Mouse (Mus musculus) liver, embryonic 15.5 days (tissue): ENCODE measurements around the gene Isg15. TPM values are rescaled to one million over a fixed set of nuclear protein-coding genes. Genes with fewer than 3 reads are reported as not detected.

Experiments
- ATAC-seq: fragments of 200-750 bp; cut with Nextera tagmentation; 2 replicates; pipeline ENCODE4 v1.8.0; 2017; ENCODE audit warnings: moderate number of reproducible peaks, mild to moderate bottlenecking, moderate library complexity; ENCODE audit not compliant: insufficient read depth
- H3K27ac ChIP-seq: fragments of 300-500 bp; sonication (generic); replicated peaks from 2 replicates; pipeline ENCODE4 v1.5.1; 2015; ENCODE audit warnings: mild to moderate bottlenecking, inconsistent platforms
- H3K27me3 ChIP-seq: fragments of 300-500 bp; sonication (generic); 2 replicates; pipeline ENCODE4 v1.6.1; 2015; ENCODE audit warnings: mild to moderate bottlenecking, inconsistent platforms
- H3K36me3 ChIP-seq: fragments of 300-500 bp; sonication (generic); replicated peaks from 2 replicates; pipeline ENCODE4 v1.6.1; 2015; ENCODE audit warnings: moderate library complexity, mild to moderate bottlenecking, inconsistent platforms
- H3K4me1 ChIP-seq: fragments of 300-500 bp; sonication (generic); replicated peaks from 2 replicates; pipeline ENCODE4 v1.6.1; 2015; ENCODE audit warnings: inconsistent platforms
- H3K4me2 ChIP-seq: fragments of 300-500 bp; sonication (generic); 2 replicates; pipeline ENCODE4 v1.6.1; 2015; ENCODE audit warnings: moderate library complexity, mild to moderate bottlenecking, inconsistent platforms
- H3K4me3 ChIP-seq: fragments of 300-500 bp; sonication (generic); replicated peaks from 2 replicates; pipeline ENCODE4 v1.5.1; 2015; ENCODE audit warnings: mild to moderate bottlenecking, inconsistent platforms
- H3K9ac ChIP-seq: fragments of 300-500 bp; sonication (generic); 2 replicates; pipeline ENCODE4 v1.6.1; 2015; ENCODE audit warnings: moderate library complexity, mild to moderate bottlenecking, inconsistent platforms
- H3K9me3 ChIP-seq: fragments of 300-500 bp; sonication (generic); replicated peaks from 2 replicates; pipeline ENCODE4 v1.6.1; 2016; ENCODE audit warnings: inconsistent platforms
- WGBS: fragments of 180-500 bp; shearing (Covaris S2); methylation state at CpG from one replicate; pipeline ENCODE4 v1.1.7; 2015; ENCODE audit warnings: mixed read lengths; ENCODE audit not compliant: insufficient replicate concordance; 5-methylcytosine and 5-hydroxymethylcytosine counted together
- polyA plus RNA-seq: library from polyadenylated mRNA; unstranded; fragments of >200 nt; fragmentation: Nextera tagmentation; extraction: Ambion mirVana; gene quantifications from 2 replicates; pipeline ENCODE4 v1.2.1, GENCODE M21; 2015

Isg15 gene
- polyA plus RNA-seq, 1 experiment from 2014 or later: 13.4 TPM

DNA sequence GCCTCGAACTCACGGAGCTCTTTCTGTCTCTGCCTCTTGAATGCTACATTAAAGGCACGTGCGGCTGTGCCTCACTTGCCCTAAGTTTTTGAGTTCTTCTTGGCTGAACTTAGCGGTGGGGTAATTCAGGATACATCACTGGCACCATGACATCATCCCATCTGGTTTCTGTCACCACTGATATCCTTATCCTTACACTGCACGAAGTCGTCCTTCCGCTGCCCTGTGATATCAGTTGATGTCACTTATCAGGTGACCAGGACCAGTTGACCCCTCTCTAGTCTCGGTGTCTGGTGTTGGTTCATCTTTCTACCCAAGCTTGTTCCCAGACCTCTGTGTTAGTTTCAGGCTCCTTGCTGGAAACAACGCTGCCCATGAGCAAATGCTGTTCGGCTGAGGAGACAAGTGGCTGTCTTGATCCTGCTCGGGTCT, 1.9 kb upstream of the Isg15 start:
- WGBS: 15% methylated on average over 12 of the region's 12 CpGs
- Histone ChIP-seq H3K27me3 (peaks cover 68% of the 10 kb centered on the region), H3K4me1 (peaks cover 68% of the 10 kb centered on the region), H3K9ac (peak overlapping the region; percentile 61; the same call in 1 of the 2 replicates), H3K4me3 (peak overlapping the region; percentile 65), H3K4me2 (peak overlapping the region; percentile 90), H3K27ac (peak overlapping the region; percentile 70), H3K36me3 (no peaks in the 10 kb centered on the region), H3K9me3 (no peaks in the 10 kb centered on the region)
- ATAC-seq: peak; percentile 76

DNA sequence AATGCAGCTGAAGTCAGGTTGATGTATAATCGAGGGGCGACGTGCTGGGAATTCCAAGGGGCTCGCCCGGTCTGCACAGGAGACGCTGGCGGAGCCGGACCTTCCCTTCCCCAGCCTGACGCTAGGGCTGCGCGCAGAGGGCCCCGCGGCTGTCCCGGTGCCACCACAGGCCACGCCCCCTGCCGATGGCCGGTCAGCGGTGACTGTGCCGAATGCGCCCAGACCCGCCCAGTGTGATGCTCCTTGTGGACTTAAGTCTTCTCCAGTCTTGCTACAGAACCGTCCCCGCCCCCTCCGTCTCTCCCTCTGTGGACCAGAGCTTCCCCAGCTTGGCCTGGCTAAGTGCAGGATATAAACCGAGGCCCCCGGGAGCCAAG, 2.8 kb downstream of the Isg15 start:
- H3K4me2 ChIP-seq: peak overlapping the region; percentile 99
- H3K9me3 ChIP-seq: no peaks in the 10 kb centered on the region
- H3K9ac ChIP-seq: peak overlapping the region; percentile 69
- peak overlapping the region; percentile 88 for H3K4me3 ChIP-seq
- peaks cover 90% of the 10 kb centered on the region for H3K4me1 ChIP-seq
- H3K27ac ChIP-seq: peak overlapping the region; percentile 95
- under 1% methylated on average over 26 of the region's 26 CpGs for WGBS
- ATAC-seq: peak; percentile 90
- H3K27me3 ChIP-seq: peaks cover 65% of the 10 kb centered on the region
- H3K36me3 ChIP-seq: no peaks in the 10 kb centered on the region

DNA sequence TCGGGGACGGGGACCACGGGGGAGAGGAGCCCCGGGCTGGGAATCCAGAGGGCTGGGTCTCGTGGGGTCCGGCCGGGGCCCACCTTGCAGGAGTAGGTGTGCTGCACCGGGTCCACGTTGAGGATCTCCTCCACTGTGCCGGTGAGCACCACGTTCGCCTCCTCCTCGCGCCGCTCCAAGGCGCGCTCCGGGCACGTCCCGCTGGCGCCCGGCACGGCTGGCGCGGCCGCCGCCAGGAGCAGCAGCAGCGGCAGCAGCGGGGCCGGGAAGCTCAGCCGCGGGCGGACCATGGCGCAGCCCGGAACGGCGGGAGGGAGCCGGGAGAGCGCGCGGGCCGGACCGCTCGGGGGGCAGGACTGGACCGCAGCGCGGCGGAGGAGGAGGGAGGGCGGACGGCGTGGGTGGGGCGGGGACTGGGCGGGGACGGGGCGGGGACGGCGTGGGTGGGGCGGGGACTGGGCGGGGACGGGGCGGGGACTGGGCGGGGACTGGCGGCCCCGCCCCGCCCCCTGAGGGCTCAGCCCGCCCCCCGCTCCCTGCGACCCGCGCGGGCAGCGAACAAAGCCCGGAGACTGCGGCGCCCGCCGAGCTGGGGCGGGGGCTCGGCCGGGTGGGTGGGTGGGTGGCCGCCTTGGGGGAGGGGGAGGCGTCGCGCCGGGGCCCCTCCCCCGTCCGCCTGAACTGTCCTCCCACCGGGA, 3.3 kb downstream of the Isg15 start, which contains the start of gene Agrn:
TSS of gene Agrn (minus strand) at position 358 of the 698 bp plus-strand sequence.
- Histone ChIP-seq H3K27me3 (peaks cover 60% of the 10 kb centered on the region), H3K36me3 (no peaks in the 10 kb centered on the region), H3K9me3 (no peaks in the 10 kb centered on the region), H3K4me3 (peak within 1 kb of the TSS; percentile 88), H3K9ac (peak within 1 kb of the TSS; percentile 85), H3K27ac (peak within 1 kb of the TSS; percentile 95), H3K4me2 (peak within 1 kb of the TSS; percentile 99), H3K4me1 (peaks cover 90% of the 10 kb centered on the region)
- peak; percentile 84 for ATAC-seq
- under 1% methylated on average over 56 of the region's 88 CpGs for WGBS

DNA sequence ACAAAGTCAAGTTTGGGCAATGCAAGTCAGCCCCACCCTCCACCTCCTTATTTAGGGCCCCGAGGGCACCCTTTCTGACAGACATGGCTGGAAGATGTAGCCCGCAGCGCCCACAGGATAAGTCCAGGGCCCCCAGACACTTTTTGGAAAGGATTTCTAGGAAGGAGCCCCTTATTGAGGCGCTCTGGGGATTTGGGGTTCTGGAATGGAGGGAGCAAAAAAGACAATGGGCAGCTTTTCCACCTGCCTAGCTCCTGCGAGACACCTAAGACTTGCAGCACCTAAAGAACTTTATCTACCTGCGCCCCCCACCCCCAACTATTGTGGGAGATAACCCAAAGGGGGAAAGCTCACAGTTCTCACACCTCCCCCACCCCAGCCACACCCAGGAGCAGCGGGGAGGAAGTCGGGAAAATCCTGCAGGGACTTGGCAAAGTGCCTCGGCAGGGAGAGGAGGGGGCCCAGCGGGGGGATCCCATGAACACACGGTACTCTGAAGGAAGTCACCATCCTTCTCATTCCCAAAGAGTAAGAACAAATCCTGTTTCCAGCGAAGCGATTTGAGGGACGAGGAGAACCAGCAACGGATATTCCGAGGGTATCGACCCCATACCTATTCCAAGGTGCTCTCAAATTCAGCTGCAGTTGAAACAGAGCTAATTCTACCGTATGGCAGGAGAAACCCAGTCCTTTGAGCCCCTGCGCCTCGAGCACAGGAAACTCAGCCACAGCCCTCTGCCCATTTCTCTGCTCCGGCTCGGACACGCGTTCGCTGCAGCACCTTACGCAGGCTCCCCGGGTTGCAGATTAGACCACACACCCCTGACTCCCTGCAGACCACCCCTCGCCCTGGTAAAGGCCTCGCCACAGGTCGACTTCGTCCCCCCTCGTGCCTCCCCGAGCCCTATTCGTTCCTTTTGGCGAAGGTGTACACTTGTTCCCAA, 4.4 kb downstream of the Isg15 start:
- Histone ChIP-seq H3K4me3 (peak overlapping the region; percentile 88), H3K9me3 (no peaks in the 10 kb centered on the region), H3K9ac (peak overlapping the region; percentile 85), H3K36me3 (no peaks in the 10 kb centered on the region), H3K4me2 (peak overlapping the region; percentile 99), H3K27me3 (peaks cover 58% of the 10 kb centered on the region), H3K4me1 (peaks cover 88% of the 10 kb centered on the region), H3K27ac (no peak overlapping the region)
- WGBS: 6% methylated on average over 35 of the region's 35 CpGs
- no peak for ATAC-seq

DNA sequence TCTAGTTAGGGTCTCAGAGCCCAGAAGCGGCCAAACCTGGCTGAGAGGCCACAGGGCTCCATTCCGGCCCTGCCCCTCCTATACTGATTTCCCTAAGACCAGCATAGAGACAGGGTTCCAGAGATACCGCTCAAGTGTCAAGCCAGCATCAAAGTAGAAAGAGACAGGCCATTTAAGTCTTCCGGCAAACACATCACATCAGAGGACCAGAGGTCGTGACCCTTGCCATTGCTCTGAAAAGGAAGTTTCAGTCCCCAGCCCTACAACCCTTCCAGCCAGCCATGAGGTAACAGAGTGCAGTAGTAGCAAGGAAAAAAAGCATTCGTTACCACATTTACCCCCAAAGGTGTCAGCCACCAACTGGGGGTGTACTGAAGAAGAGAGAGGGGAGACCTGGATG, 6.3 kb downstream of the Isg15 start:
- no peak for ATAC-seq
- Histone ChIP-seq H3K9ac (no peak overlapping the region), H3K4me1 (peaks cover 77% of the 10 kb centered on the region), H3K4me2 (no peak overlapping the region), H3K9me3 (no peaks in the 10 kb centered on the region), H3K36me3 (no peaks in the 10 kb centered on the region; the same call in 1 of the 2 replicates), H3K27ac (no peak overlapping the region), H3K27me3 (peaks cover 51% of the 10 kb centered on the region), H3K4me3 (no peak overlapping the region)
- 53% methylated on average over 6 of the region's 6 CpGs for WGBS

DNA sequence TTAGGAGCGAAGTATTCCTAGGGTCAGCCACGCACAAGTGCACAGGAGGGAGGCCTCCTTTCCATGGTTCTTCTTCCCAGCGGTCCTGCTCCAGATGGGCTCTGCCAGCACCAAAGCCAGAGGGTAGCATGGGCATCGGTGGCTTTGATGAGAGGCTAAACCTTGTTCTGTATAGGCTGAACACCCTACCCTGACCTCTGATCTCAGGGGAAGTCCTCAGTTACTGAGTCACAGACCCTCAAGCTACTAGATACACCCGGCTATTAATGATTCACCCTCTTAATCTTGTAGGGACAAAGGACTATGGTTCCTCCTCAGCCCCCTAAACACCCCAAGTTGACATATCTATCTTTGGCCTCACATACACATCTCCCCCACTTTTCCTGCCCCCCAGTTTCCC, 6.7 kb downstream of the Isg15 start:
- 64% methylated on average over 5 of the region's 5 CpGs for WGBS
- Histone ChIP-seq H3K9ac (no peak overlapping the region), H3K4me3 (no peak overlapping the region), H3K27me3 (peaks cover 49% of the 10 kb centered on the region), H3K4me2 (no peak overlapping the region), H3K9me3 (no peaks in the 10 kb centered on the region), H3K4me1 (peaks cover 79% of the 10 kb centered on the region), H3K36me3 (no peaks in the 10 kb centered on the region; the same call in 1 of the 2 replicates), H3K27ac (no peak overlapping the region)
- no peak for ATAC-seq

DNA sequence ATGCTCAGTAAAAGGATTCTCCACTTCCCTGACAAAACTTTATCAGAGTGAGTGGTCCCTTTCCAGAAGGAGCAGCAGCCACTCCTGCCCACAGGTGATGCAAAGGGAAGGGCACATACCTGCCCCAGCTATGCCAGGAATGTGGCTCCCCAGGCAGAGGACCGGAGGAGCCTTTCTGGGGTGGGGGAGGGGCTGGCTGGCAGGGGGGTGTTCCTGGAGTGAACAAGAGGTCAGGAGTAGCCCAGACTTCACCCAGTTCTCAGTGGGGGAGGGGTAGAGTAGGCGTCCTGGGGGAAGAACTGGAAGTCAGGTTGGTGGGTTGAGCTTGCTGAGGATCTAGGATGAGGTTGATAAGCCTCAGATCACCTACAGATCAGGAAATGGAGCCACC, 7.4 kb downstream of the Isg15 start:
- Histone ChIP-seq H3K9me3 (no peaks in the 10 kb centered on the region), H3K4me2 (no peak overlapping the region), H3K36me3 (no peaks in the 10 kb centered on the region; the same call in 1 of the 2 replicates), H3K9ac (no peak overlapping the region), H3K4me1 (peaks cover 80% of the 10 kb centered on the region), H3K27ac (no peak overlapping the region), H3K27me3 (peaks cover 44% of the 10 kb centered on the region), H3K4me3 (no peak overlapping the region)
- no peak for ATAC-seq
- 56% methylated on average over 2 of the region's 2 CpGs for WGBS

DNA sequence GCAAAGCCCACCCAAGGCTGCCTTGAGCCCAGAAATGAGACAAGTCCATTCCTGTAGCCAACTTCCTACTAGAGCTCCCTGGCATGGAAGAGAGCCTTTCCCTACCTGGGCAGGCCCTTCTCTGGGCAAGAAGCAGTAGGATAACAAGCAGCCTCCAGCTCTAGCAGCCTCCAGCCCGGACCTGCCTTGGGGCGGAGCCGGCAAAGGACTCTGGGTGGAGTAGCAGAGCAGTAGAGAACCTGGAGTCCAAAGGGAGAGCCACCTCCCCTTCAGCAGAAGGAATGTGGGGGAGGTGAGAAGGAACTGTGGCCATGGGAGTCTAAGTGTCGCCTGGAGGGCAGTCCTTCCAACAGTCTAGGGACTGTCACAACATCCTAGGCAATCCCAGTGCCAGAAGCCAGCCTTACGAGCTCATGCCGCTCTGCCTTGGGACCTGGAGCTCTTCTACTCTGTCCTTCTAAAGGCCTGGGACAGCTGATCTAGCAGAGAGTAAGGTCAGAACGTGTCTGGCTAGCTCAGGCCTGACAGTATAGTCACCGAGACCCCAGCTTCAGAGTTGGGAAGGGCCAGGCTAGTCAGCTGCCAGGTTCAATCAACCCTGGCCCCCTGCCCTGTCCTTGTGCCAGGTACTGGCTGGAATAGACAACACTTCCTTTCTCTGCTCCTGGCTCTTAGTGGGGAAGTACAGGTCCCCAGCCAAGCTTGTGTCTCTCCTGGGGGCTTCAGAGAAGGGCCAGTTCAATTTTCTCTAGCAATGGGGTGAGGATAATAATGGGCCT, 8.0 kb downstream of the Isg15 start:
- H3K4me1 ChIP-seq: peaks cover 79% of the 10 kb centered on the region
- H3K27me3 ChIP-seq: peaks cover 44% of the 10 kb centered on the region
- H3K27ac ChIP-seq: no peak overlapping the region
- no peak for ATAC-seq
- no peak overlapping the region for H3K4me2 ChIP-seq
- H3K4me3 ChIP-seq: no peak overlapping the region
- H3K9me3 ChIP-seq: no peaks in the 10 kb centered on the region
- no peaks in the 10 kb centered on the region; the same call in 1 of the 2 replicates for H3K36me3 ChIP-seq
- 48% methylated on average over 8 of the region's 8 CpGs for WGBS
- peak overlapping the region; percentile 15; the same call in 1 of the 2 replicates for H3K9ac ChIP-seq

DNA sequence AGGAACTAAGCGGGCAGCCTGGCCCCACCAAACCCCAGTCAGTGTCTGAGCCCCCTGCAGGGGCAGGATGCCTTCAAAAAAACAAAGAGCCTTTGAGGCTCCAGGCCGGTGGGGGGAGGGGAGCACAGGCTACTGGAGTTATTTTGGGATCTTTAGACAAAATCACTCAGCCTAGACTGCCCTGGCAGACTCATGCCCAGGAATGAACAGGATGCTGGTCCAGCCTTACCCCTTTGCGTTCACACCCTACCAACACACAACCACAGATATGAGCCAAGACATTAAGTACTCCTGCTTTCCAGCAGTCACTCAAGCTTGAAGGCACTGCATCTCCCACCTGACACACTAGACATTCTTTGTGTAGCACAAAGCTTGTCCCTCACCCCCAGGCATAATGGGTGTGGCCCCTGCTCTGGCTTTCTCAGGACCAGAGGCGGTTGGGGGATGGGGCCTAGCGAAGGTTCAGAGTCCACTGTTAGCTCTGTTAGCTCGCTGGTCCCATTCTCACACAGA, 11.8 kb downstream of the Isg15 start:
- WGBS: 43% methylated on average over 6 of the region's 6 CpGs
- ATAC-seq: no peak
- no peaks in the 10 kb centered on the region; the same call in 1 of the 2 replicates for H3K36me3 ChIP-seq
- peaks cover 77% of the 10 kb centered on the region for H3K4me1 ChIP-seq
- no peak overlapping the region for H3K9ac ChIP-seq
- no peak overlapping the region; the same call in 1 of the 2 replicates for H3K27ac ChIP-seq
- no peaks in the 10 kb centered on the region for H3K9me3 ChIP-seq
- H3K4me3 ChIP-seq: no peak overlapping the region
- no peak overlapping the region for H3K4me2 ChIP-seq
- peaks cover 21% of the 10 kb centered on the region for H3K27me3 ChIP-seq

DNA sequence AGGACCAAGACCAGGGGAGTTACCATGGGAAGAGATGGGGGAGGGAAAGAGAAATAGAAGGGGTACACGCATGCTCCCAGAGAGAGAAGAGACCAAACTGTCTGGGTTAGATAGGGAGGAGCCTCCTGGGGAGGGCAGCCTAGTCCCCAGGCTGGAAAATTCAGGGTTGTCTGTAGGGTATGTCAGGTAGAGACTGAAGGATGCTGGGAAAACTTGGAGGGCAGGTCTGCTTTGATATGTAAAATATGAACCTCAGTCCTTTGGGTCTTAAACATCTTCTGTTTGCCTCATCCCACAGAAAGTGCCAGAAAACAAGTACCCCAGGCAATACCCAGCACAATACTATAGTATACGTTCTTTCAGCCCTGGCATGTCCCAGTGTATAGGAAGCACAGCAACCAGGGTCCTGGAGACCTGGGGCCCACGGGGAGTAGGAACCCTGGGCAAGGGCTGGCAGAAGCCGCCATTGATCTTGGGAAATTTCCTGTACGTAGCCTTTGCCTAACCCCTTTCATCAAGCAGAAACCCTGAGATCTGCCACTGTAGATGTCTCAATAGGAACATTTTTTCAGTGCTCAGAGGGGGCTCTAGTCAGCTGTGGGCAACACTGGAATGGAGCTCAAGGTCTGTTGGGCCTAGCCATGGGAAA, 12.3 kb downstream of the Isg15 start:
- Histone ChIP-seq H3K4me3 (no peak overlapping the region), H3K27ac (no peak overlapping the region; the same call in 1 of the 2 replicates), H3K9me3 (no peaks in the 10 kb centered on the region), H3K36me3 (no peaks in the 10 kb centered on the region; the same call in 1 of the 2 replicates), H3K4me1 (peaks cover 77% of the 10 kb centered on the region), H3K9ac (no peak overlapping the region), H3K4me2 (no peak overlapping the region), H3K27me3 (peaks cover 16% of the 10 kb centered on the region)
- no peak for ATAC-seq
- WGBS: 58% methylated on average over 5 of the region's 5 CpGs
